Mouse (Mus musculus): ENCODE results near the gene Kdm4d. TPM values are rescaled to one million over a fixed set of nuclear protein-coding genes. Genes with fewer than 3 reads are reported as not detected.
"Not testable (repeated sequence)": the region's sequence is repeated elsewhere in the genome, so short reads cannot be mapped to it uniquely, and the experiment has no call there.

Kdm4d gene
- polyA plus RNA-seq, 1 experiment, result not detected

- H3K27ac ChIP-seq (ENCODE audit: insufficient read depth, low read depth, low read length), result no peak overlapping the region
- peaks cover 5% of the 10 kb centered on the region for H3K4me1 ChIP-seq (ENCODE audit: control insufficient read depth, insufficient read depth, low read length)
- no peak overlapping the region for H3K4me3 ChIP-seq (ENCODE audit: insufficient read depth, low read length)
- TF ChIP-seq POLR2A (IDR thresholded peaks at IDR 0.05; ENCODE audit: borderline replicate concordance, low read depth, low read length) (no peak), CTCF (IDR thresholded peaks at IDR 0.05; ENCODE audit: low read depth, low read length) (peak; percentile 74)
Measured at GRCm38 (mm10) chr9:14523408-14524043, 23.2 kb upstream of the Kdm4d start.

- peaks cover 5% of the 10 kb centered on the region for H3K4me1 ChIP-seq (ENCODE audit: control insufficient read depth, insufficient read depth, low read length)
- no peak for TF ChIP-seq POLR2A (IDR thresholded peaks at IDR 0.05; ENCODE audit: borderline replicate concordance, low read depth, low read length)
- no peak for TF ChIP-seq CTCF (IDR thresholded peaks at IDR 0.05; ENCODE audit: low read depth, low read length)
- H3K4me3 ChIP-seq (ENCODE audit: insufficient read depth, low read length), result no peak overlapping the region
- H3K27ac ChIP-seq (ENCODE audit: insufficient read depth, low read depth, low read length), result no peak overlapping the region
Measured at GRCm38 (mm10) chr9:14521695-14522094, 21.4 kb upstream of the Kdm4d start.

- no peak overlapping the region for H3K4me3 ChIP-seq (ENCODE audit: insufficient read depth, low read length)
- no peak for TF ChIP-seq CTCF (IDR thresholded peaks at IDR 0.05; ENCODE audit: low read depth, low read length)
- TF ChIP-seq POLR2A (IDR thresholded peaks at IDR 0.05; ENCODE audit: borderline replicate concordance, low read depth, low read length), result no peak
- peaks cover 5% of the 10 kb centered on the region for H3K4me1 ChIP-seq (ENCODE audit: control insufficient read depth, insufficient read depth, low read length)
- no peak overlapping the region for H3K27ac ChIP-seq (ENCODE audit: insufficient read depth, low read depth, low read length)
Measured at GRCm38 (mm10) chr9:14520971-14521670, 20.8 kb upstream of the Kdm4d start.

- Histone ChIP-seq H3K27ac (ENCODE audit: insufficient read depth, low read depth, low read length) (no peak overlapping the region), H3K4me1 (ENCODE audit: control insufficient read depth, insufficient read depth, low read length) (peaks cover 5% of the 10 kb centered on the region), H3K4me3 (ENCODE audit: insufficient read depth, low read length) (no peak overlapping the region)
- TF ChIP-seq POLR2A (IDR thresholded peaks at IDR 0.05; ENCODE audit: borderline replicate concordance, low read depth, low read length), result no peak
- TF ChIP-seq CTCF (IDR thresholded peaks at IDR 0.05; ENCODE audit: low read depth, low read length), result no peak
Measured at GRCm38 (mm10) chr9:14518105-14518504, 17.8 kb upstream of the Kdm4d start.

GRCm38 (mm10) chr9:14517296-14517695 is 17.0 kb upstream of the Kdm4d start:
- Histone ChIP-seq H3K4me1 (ENCODE audit: control insufficient read depth, insufficient read depth, low read length) (peaks cover 5% of the 10 kb centered on the region), H3K27ac (ENCODE audit: insufficient read depth, low read depth, low read length) (no peak overlapping the region), H3K4me3 (ENCODE audit: insufficient read depth, low read length) (no peak overlapping the region)
- TF ChIP-seq POLR2A (IDR thresholded peaks at IDR 0.05; ENCODE audit: borderline replicate concordance, low read depth, low read length) (no peak), CTCF (IDR thresholded peaks at IDR 0.05; ENCODE audit: low read depth, low read length) (no peak)

GRCm38 (mm10) chr9:14512633-14513445 is 12.6 kb upstream of the Kdm4d start:
- TF ChIP-seq CTCF (IDR thresholded peaks at IDR 0.05; ENCODE audit: low read depth, low read length) (peak; percentile 51; the same call in 1 of the 2 replicates), POLR2A (IDR thresholded peaks at IDR 0.05; ENCODE audit: borderline replicate concordance, low read depth, low read length) (no peak)
- Histone ChIP-seq H3K4me3 (ENCODE audit: insufficient read depth, low read length) (no peak overlapping the region), H3K27ac (ENCODE audit: insufficient read depth, low read depth, low read length) (no peak overlapping the region), H3K4me1 (ENCODE audit: control insufficient read depth, insufficient read depth, low read length) (no peaks in the 10 kb centered on the region)

GRCm38 (mm10) chr9:14500916-14501424 is 688 bp upstream of the Kdm4d start:
- TF ChIP-seq POLR2A (IDR thresholded peaks at IDR 0.05; ENCODE audit: borderline replicate concordance, low read depth, low read length), result no peak
- no peak for TF ChIP-seq CTCF (IDR thresholded peaks at IDR 0.05; ENCODE audit: low read depth, low read length)
- Histone ChIP-seq H3K27ac (ENCODE audit: insufficient read depth, low read depth, low read length) (peak overlapping the region; percentile 59), H3K4me1 (ENCODE audit: control insufficient read depth, insufficient read depth, low read length) (peaks cover 11% of the 10 kb centered on the region), H3K4me3 (ENCODE audit: insufficient read depth, low read length) (peak overlapping the region; percentile 87)

GRCm38 (mm10) chr9:14498896-14499705 is 1.2 kb downstream of the Kdm4d start:
- peaks cover 11% of the 10 kb centered on the region for H3K4me1 ChIP-seq (ENCODE audit: control insufficient read depth, insufficient read depth, low read length)
- no peak overlapping the region for H3K27ac ChIP-seq (ENCODE audit: insufficient read depth, low read depth, low read length)
- TF ChIP-seq POLR2A (IDR thresholded peaks at IDR 0.05; ENCODE audit: borderline replicate concordance, low read depth, low read length), result no peak
- TF ChIP-seq CTCF (IDR thresholded peaks at IDR 0.05; ENCODE audit: low read depth, low read length), result no peak
- H3K4me3 ChIP-seq (ENCODE audit: insufficient read depth, low read length), result no peak overlapping the region; the same call in 1 of the 2 replicates

GRCm38 (mm10) chr9:14463668-14464067 is 36.6 kb downstream of the Kdm4d start:
- not testable (repeated sequence) for H3K27ac ChIP-seq (ENCODE audit: insufficient read depth, low read depth, low read length); H3K4me3 ChIP-seq (ENCODE audit: insufficient read depth, low read length); H3K4me1 ChIP-seq (ENCODE audit: control insufficient read depth, insufficient read depth, low read length)

- not testable (repeated sequence) for H3K4me1 ChIP-seq (ENCODE audit: control insufficient read depth, insufficient read depth, low read length); H3K4me3 ChIP-seq (ENCODE audit: insufficient read depth, low read length); H3K27ac ChIP-seq (ENCODE audit: insufficient read depth, low read depth, low read length)
Measured at GRCm38 (mm10) chr9:14462536-14462935, 37.7 kb downstream of the Kdm4d start.
